Mouse (Mus musculus): Measurements from ENCODE around the gene Atp13a4. TPM values are rescaled to one million over a fixed set of nuclear protein-coding genes. Genes with fewer than 3 reads are reported as not detected.

Atp13a4 gene
- polyA plus RNA-seq, 1 experiment, result not detected

DNA sequence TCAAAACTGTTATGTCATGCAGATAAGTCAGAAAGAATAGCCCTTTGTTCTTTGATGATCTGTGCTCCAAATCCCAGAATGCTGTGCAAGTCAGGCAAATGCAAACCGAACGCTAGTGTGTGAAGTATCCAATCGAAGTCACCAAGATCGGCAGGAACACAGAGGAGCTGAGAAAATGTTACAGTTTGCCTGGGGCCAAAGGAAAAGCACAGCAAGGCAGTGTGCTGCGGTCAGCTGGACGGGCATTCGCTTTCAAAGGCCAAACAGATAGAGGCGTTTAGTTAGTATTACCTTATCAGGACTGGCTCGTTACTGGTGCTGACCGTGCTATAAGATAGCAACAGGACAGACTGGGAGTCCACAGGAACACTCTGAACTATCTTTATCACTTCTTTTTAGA is 15.8 kb upstream of the Atp13a4 start:
- 15% methylated on average over 10 of the region's 10 CpGs for WGBS
- peaks cover 2% of the 10 kb centered on the region; the same call in 1 of the 2 replicates for H3K27me3 ChIP-seq (ENCODE audit: control insufficient read depth, insufficient read depth, low read length)
- H3K4me1 ChIP-seq (ENCODE audit: control insufficient read depth, insufficient read depth, insufficient read length, low read length), result no peaks in the 10 kb centered on the region
- peak overlapping the region; percentile 7; the same call in 1 of the 2 replicates for H3K4me3 ChIP-seq (ENCODE audit: low read depth, low read length)
- TF ChIP-seq POLR2A (IDR thresholded peaks at IDR 0.05; ENCODE audit: low read depth, low read length), result no peak
- TF ChIP-seq CTCF (IDR thresholded peaks at IDR 0.05; ENCODE audit: extremely low read depth, insufficient read length, insufficient replicate concordance, low read depth, low read length), result 0 out of 2 replicates have a peak, but pooled peaks have one; percentile 17
- no peak overlapping the region for H3K27ac ChIP-seq (ENCODE audit: insufficient read depth, low read depth, low read length)
- no peaks in the 10 kb centered on the region for H3K36me3 ChIP-seq (ENCODE audit: control insufficient read depth, insufficient read depth, low read length)

DNA sequence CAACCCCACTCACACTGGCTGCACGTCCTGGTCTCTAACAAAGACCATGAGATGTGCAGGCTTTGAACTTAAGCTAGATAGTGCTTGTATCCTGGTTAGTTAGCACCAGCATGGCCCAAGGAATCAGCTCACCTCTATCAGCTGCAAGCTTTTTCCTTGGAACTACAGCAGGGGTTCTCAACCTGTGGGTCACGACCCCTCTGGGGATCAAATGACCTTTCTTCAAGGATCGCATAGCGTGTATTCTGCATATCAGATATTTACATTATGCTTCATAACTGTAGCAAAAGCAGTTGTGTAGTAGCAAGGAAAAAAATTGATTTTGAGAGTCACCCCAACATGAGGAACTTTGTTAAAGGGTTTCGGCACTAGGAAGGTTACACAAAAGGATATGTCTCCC is 15.0 kb upstream of the Atp13a4 start:
- no peak for TF ChIP-seq POLR2A (IDR thresholded peaks at IDR 0.05; ENCODE audit: low read depth, low read length)
- TF ChIP-seq CTCF (IDR thresholded peaks at IDR 0.05; ENCODE audit: extremely low read depth, insufficient read length, insufficient replicate concordance, low read depth, low read length), result no peak
- Histone ChIP-seq H3K4me1 (ENCODE audit: control insufficient read depth, insufficient read depth, insufficient read length, low read length) (no peaks in the 10 kb centered on the region), H3K27me3 (ENCODE audit: control insufficient read depth, insufficient read depth, low read length) (peaks cover 2% of the 10 kb centered on the region; the same call in 1 of the 2 replicates), H3K4me3 (ENCODE audit: low read depth, low read length) (no peak overlapping the region), H3K36me3 (ENCODE audit: control insufficient read depth, insufficient read depth, low read length) (no peaks in the 10 kb centered on the region), H3K27ac (ENCODE audit: insufficient read depth, low read depth, low read length) (no peak overlapping the region)
- 59% methylated on average over 5 of the region's 5 CpGs for WGBS

DNA sequence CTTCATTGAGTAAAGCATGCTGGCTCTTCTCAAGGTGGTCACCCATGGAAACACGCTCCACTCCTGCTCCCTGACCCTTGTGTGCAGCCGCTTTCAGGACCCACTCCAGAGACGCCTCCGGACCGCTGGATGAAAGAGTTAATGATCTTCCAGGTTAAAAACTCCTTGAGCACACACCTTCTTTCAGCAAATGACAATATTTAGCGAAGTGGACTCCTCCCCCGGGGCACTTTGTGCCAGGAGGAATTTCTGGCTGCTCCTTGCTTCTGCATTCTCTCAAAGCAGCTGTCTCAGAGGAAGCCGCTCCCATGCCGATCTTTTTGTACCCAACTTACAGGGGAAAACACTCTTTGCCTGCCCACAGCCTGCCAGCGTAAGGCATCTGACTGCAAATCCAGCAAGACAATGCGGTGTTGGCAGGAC is 3.4 kb downstream of the Atp13a4 start:
- TF ChIP-seq CTCF (IDR thresholded peaks at IDR 0.05; ENCODE audit: extremely low read depth, insufficient read length, insufficient replicate concordance, low read depth, low read length) (no peak), POLR2A (IDR thresholded peaks at IDR 0.05; ENCODE audit: low read depth, low read length) (no peak)
- whole genome bisulfite sequencing, result 26% methylated on average over 11 of the region's 11 CpGs
- Histone ChIP-seq H3K36me3 (ENCODE audit: control insufficient read depth, insufficient read depth, low read length) (no peaks in the 10 kb centered on the region), H3K27ac (ENCODE audit: insufficient read depth, low read depth, low read length) (no peak overlapping the region), H3K27me3 (ENCODE audit: control insufficient read depth, insufficient read depth, low read length) (peaks cover 6% of the 10 kb centered on the region; the same call in 1 of the 2 replicates), H3K4me3 (ENCODE audit: low read depth, low read length) (no peak overlapping the region), H3K4me1 (ENCODE audit: control insufficient read depth, insufficient read depth, insufficient read length, low read length) (no peaks in the 10 kb centered on the region)

GRCm38 (mm10) chr16:29539906-29540305 is 4.8 kb downstream of the Atp13a4 start:
- Histone ChIP-seq H3K27ac (ENCODE audit: insufficient read depth, low read depth, low read length) (no peak overlapping the region), H3K4me3 (ENCODE audit: low read depth, low read length) (no peak overlapping the region), H3K27me3 (ENCODE audit: control insufficient read depth, insufficient read depth, low read length) (peaks cover 6% of the 10 kb centered on the region; the same call in 1 of the 2 replicates), H3K4me1 (ENCODE audit: control insufficient read depth, insufficient read depth, insufficient read length, low read length) (no peaks in the 10 kb centered on the region), H3K36me3 (ENCODE audit: control insufficient read depth, insufficient read depth, low read length) (no peaks in the 10 kb centered on the region)
- TF ChIP-seq POLR2A (IDR thresholded peaks at IDR 0.05; ENCODE audit: low read depth, low read length) (no peak), CTCF (IDR thresholded peaks at IDR 0.05; ENCODE audit: extremely low read depth, insufficient read length, insufficient replicate concordance, low read depth, low read length) (no peak)

DNA sequence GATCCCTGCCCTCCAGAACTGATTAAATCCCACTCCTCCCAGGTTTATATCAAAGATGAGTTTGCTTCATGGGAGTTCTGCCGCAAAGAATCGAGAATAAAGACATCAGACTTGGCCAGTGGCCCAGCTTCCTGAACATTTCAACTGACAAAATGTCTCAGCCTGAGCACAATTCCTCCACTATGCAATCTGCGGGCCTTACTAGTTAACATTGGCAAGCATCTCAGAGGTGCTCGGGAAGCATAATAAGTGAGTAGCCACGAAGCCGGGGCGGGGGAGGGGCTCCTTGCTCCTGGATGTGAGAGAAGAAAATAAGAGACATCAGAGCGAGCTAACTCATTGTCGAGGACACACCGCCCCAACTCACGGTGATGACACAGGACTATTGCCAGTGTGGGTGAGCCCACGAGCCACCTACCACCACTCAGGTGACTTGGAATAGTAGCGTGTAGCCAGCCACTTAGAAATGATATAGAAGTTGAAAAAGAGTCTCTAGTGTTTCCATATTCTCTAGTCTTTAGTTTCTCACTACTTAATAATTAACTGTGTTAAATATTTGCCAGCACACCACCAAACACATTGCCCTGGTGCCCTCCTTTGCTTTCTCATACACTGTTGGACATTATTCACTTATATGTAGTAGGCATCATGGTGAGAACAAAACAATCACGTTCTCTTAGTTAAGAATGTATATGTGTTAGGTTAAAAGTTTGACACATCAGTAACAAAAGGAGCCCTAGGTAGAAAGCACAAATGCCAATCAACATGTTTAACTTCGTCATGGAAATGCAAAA is 8.1 kb downstream of the Atp13a4 start:
- Histone ChIP-seq H3K27ac (ENCODE audit: insufficient read depth, low read depth, low read length) (no peak overlapping the region), H3K4me1 (ENCODE audit: control insufficient read depth, insufficient read depth, insufficient read length, low read length) (no peaks in the 10 kb centered on the region), H3K36me3 (ENCODE audit: control insufficient read depth, insufficient read depth, low read length) (no peaks in the 10 kb centered on the region), H3K4me3 (ENCODE audit: low read depth, low read length) (no peak overlapping the region), H3K27me3 (ENCODE audit: control insufficient read depth, insufficient read depth, low read length) (peaks cover 6% of the 10 kb centered on the region; the same call in 1 of the 2 replicates)
- TF ChIP-seq POLR2A (IDR thresholded peaks at IDR 0.05; ENCODE audit: low read depth, low read length) (no peak), CTCF (IDR thresholded peaks at IDR 0.05; ENCODE audit: extremely low read depth, insufficient read length, insufficient replicate concordance, low read depth, low read length) (no peak)
- WGBS, result 69% methylated on average over 15 of the region's 15 CpGs

- TF ChIP-seq POLR2A (IDR thresholded peaks at IDR 0.05; ENCODE audit: low read depth, low read length), result no peak
- TF ChIP-seq CTCF (IDR thresholded peaks at IDR 0.05; ENCODE audit: extremely low read depth, insufficient read length, insufficient replicate concordance, low read depth, low read length), result no peak
- no peaks in the 10 kb centered on the region for H3K27me3 ChIP-seq (ENCODE audit: control insufficient read depth, insufficient read depth, low read length)
- WGBS, result 88% methylated on average over 4 of the region's 4 CpGs
- H3K4me1 ChIP-seq (ENCODE audit: control insufficient read depth, insufficient read depth, insufficient read length, low read length), result no peaks in the 10 kb centered on the region
- H3K36me3 ChIP-seq (ENCODE audit: control insufficient read depth, insufficient read depth, low read length), result no peaks in the 10 kb centered on the region
- no peak overlapping the region for H3K27ac ChIP-seq (ENCODE audit: insufficient read depth, low read depth, low read length)
- no peak overlapping the region for H3K4me3 ChIP-seq (ENCODE audit: low read depth, low read length)
Observed at GRCm38 (mm10) chr16:29535866-29536265, 8.8 kb downstream of the Atp13a4 start.

GRCm38 (mm10) chr16:29533641-29534040 is 11.0 kb downstream of the Atp13a4 start:
- Histone ChIP-seq H3K4me3 (ENCODE audit: low read depth, low read length) (no peak overlapping the region), H3K4me1 (ENCODE audit: control insufficient read depth, insufficient read depth, insufficient read length, low read length) (no peaks in the 10 kb centered on the region), H3K36me3 (ENCODE audit: control insufficient read depth, insufficient read depth, low read length) (no peaks in the 10 kb centered on the region), H3K27me3 (ENCODE audit: control insufficient read depth, insufficient read depth, low read length) (no peaks in the 10 kb centered on the region), H3K27ac (ENCODE audit: insufficient read depth, low read depth, low read length) (no peak overlapping the region)
- TF ChIP-seq POLR2A (IDR thresholded peaks at IDR 0.05; ENCODE audit: low read depth, low read length) (no peak), CTCF (IDR thresholded peaks at IDR 0.05; ENCODE audit: extremely low read depth, insufficient read length, insufficient replicate concordance, low read depth, low read length) (no peak)
- WGBS, result 63% methylated on average over 6 of the region's 6 CpGs
